Mouse (Mus musculus) cerebellum, adult (tissue): ENCODE data around the gene Ctxn2.
"Not testable (repeated sequence)": the region's sequence is repeated elsewhere in the genome, so short reads cannot be mapped to it uniquely, and the experiment has no call there.

Experiments
- ATAC-seq: cut with Nextera tagmentation; 2 replicates; pipeline ENCODE4 v1.9.2; 2017; ENCODE audit warnings: mild to moderate bottlenecking, moderate library complexity, mixed read lengths; ENCODE audit not compliant: insufficient number of reproducible peaks, low FRiP score, low TSS enrichment

Ctxn2 gene

GRCm38 (mm10) chr2:125135903-125136811 is at the start of gene Ctxn2:
Gene Ctxn2, plus strand, starts transcription at chr2:125136692.
- peak; percentile 71 for ATAC-seq

DNA sequence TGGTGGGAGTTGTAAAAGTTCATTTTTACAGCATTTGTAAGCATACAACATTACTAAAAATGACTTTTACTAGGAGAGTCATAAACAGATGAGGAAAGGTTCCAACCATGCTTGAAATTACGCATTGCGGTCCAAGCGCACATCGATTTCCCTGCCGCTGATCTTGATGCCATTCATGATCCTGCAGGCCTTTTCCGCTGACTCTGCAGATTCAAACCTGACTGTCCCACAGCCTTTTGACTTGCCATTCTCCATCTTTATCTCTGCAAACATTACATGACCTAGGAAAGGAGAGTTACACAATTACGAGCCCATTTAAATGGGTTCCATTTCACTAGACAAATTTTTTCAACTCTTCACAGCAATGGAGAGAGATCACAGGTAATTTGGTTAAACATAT is 47.7 kb upstream of the Ctxn2 start:
- no peak for ATAC-seq

- not testable (repeated sequence) for ATAC-seq
These were observed 44.4 kb upstream of the Ctxn2 start for GRCm38 (mm10) chr2:125092123-125092522.

DNA sequence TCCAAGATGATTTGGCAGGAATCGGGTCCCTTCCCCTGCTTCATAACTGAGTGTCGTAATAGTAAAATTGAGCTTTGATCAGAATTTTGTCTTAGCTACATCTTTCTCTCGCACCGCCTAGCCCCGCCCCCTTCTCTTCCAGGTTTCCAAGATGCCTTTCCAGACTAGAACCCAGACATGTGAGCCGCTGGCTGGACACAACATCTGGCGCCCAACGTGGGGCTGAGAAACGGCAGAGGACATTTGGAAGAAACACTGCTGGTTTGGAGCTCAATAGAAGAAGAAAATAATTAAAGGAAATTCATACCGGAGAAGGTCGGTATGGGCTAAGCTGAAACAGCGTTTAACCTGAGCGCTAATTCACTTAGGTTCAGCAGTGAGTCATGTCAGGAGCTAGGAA is 32.0 kb upstream of the Ctxn2 start:
- ATAC-seq: not testable (repeated sequence)

DNA sequence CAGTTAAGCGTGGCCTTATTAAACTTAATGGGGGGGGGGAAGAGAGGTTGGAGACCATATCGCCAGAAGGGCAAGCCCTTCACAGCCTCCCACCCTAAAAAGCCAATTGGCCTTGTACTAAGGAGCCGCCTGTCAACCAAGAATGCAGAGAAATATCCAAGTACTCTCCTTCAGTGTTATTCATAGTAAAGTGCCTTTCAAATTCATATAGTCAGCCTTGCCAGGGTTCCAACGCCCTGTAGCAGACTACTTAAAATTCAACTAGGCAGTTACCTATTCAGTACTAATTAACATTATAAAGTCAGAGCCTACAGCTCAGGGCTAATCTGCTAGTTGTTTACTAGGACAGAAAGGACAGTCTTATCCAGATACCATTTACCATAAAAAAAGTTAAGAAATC is 30.0 kb upstream of the Ctxn2 start:
- ATAC-seq: not testable (repeated sequence)

- no peak for ATAC-seq
These were observed 16.9 kb upstream of the Ctxn2 start for GRCm38 (mm10) chr2:125119381-125120110.

GRCm38 (mm10) chr2:125122288-125122623 is 14.2 kb upstream of the Ctxn2 start:
- ATAC-seq: no peak

GRCm38 (mm10) chr2:125122624-125123476 is 13.6 kb upstream of the Ctxn2 start:
- peak; percentile 73 for ATAC-seq

DNA sequence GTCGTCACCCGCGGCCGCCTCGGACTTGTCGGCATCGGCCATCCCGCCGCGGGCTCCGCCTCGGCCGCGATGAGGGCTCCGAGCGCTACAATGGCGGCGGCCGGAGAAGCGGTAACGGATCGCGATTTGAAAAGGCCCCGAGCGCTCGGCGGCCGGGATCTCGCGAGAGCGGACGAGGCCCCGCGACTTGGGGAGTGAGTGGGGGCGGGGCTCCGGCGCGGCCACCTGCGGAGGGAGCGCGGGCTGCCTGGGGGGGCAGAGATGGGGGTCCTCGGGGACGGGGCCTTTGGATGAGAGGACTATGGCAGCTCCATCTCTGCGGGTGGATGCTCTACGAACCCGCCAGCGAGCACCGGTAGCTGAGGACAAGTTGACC is 13.0 kb upstream of the Ctxn2 start, which contains the start of gene Myef2:
Gene Myef2, minus strand, starts transcription at position 185 of the 376 bp plus-strand sequence.
- peak; percentile 77 for ATAC-seq

- ATAC-seq: no peak
These were observed 10.7 kb upstream of the Ctxn2 start for GRCm38 (mm10) chr2:125125824-125126223.

- no peak for ATAC-seq
These were observed 9.7 kb upstream of the Ctxn2 start for GRCm38 (mm10) chr2:125126792-125127191.

DNA sequence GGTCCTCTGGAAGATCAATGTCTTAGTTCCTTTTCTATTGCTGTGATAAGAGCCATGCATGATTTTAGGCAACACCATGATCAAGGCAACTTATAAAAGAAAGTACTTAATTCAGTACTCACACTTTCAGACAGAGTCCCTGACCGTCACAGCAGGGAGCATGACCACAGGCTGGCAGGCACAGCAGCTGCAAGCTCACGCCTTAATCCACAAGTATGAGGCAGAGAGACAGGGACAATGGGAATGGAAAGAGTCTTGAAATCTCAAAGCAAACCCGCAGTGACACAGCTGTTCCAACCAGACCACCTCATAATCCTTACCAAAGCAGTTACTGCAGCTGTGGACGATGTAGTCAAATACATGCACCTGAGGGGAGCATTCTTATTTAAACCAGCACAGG is 2.4 kb upstream of the Ctxn2 start:
- ATAC-seq: no peak

DNA sequence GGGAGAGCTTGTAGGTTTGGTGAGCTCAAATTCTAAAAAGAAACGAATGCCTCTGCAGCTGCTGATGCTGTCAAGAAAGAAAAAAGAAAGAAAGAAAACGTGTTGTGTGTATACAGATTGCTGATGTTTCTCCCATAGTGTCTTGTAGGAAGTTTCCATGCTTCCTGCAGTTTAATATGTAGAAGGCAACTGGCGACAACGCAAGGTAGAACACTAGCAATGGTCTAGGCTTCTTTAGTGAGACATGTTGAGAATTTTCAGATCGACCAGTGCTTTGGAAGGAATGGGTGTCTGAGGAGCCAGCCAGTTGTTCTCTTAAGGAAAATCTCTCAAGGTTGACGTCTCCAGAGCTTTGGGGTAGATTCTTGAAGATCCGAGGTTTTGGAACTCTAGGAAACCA is 354 bp downstream of the Ctxn2 start:
- ATAC-seq: no peak

DNA sequence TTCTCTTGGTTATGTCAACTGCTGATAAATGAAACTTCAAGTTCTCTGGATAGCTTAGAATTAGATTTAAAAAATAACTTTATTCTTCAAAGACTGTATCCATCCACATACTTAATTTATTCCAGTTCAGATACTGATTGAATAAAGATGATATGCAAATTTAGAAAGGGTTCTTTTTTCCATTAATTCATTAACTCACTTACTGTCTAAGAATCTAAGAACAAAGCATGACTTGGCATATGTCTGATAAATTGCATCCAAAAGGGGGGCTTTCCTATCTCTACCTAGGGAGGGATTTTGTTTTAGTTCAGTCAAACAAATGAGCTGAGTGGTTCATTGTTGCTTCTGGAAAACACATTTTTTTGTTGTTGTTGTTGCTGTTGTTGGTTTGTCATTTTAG is 5.8 kb downstream of the Ctxn2 start:
- no peak for ATAC-seq

GRCm38 (mm10) chr2:125152388-125152787 is 15.9 kb downstream of the Ctxn2 start, which contains the start of gene Slc12a1:
Gene Slc12a1, plus strand, starts transcription at chr2:125152505.
- ATAC-seq: no peak

DNA sequence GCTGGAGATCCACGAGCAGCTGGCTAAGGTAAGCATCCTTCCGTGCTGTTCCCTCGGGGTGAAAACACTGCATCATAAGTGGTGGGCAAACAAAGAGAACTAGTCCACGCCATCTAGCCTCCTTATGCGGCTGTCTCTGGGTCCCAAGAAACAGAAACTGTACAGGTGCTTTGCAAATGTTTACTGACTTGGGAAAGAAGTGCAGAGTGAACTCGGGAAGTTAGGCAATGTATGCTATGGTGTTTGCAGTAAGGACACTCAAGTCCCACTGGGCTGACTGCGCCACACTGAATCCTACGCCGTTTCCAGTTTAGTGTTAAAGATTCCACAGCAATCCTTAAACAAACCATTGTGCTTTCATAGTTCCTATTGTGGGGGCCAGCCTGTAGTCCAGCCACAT is 17.8 kb downstream of the Ctxn2 start:
- ATAC-seq: no peak

DNA sequence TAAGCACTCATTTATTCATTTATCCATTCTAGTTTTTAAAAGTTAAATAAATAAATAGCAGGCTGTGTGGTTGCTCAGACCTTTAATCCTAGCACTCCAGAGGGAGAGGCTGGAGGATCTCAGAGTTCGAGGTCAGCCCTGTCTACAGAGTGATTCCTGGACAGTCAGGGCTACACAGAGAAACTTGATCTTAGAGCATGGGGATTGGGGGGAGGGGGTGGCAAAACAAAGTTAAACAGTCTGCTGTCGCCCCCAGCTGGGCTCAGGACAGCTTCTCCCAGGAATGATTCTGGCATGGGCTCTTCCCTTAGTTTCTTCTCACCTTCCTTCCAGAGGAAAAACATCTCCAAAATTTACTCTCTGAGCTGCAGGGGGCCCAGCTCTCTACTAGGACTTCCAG is 19.0 kb downstream of the Ctxn2 start:
- ATAC-seq: no peak

DNA sequence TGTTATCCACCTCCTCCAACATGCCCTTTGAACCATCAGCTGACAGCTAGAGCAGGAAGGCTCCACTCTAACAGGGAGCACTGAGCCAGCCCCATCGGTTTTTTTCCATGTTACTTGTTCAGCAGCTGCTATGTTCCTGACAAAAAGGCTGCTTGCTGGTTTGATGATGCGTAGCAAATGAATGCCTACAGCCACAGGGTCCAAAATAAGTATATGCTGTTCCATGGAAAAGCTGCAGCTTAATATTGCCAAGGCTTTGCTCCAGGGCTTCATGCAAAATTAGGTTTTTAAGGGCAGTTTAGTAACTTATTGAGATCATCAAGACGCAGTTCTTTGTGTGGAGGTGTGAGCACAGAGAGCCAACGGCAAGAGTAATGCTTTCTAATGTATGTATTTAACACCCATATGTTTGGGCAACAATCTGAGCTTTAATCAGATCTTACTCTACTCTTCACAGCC is 25.5 kb downstream of the Ctxn2 start:
- no peak for ATAC-seq

DNA sequence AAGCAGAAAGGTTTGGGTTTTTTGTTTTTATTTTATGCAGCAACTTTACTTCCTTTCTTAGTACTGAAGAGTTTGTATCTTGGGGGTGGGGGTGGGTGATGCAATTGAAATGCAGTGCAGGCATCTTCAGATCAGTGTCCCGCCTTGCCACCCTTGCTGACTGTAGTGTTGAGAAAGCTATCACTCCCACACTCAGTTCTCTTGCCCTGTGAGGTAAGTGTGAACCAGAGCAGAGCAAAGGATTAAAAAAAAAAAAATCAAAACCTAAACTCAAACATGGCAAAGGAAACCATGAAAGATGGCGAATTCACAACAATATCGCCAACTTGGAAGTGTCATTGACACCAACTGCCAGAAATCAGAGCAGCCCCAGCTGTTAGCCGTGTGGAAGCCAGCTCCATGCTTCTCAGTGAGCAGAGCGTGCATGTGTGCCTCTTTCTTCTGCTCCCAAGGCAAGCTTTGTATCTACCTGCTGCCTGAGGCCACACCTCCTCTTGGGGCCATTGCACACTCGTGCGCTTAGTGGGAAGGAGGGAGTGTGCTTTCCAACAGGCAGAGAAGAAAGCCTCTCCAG is 41.8 kb downstream of the Ctxn2 start:
- no peak for ATAC-seq

DNA sequence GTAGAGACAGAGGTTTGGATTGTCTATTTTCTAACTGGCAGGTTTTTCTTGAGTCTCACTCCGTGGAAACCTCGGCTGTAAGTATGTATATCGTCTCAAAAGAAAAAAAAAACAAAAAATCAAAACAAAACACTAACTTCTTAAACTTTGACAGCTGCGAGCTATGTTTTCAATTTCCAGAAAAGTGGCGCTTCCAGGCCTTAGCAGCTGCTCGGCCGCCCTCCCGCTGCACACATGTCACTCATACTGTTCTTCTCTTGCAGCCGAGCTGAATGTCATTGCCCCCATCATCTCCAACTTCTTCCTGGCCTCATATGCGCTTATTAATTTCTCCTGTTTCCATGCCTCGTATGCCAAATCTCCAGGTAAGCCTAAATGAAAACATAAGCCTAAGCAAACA is 51.4 kb downstream of the Ctxn2 start:
- no peak for ATAC-seq
